Mouse (Mus musculus): ENCODE measurements around the gene Tmem123.

Gene Tmem123

DNA sequence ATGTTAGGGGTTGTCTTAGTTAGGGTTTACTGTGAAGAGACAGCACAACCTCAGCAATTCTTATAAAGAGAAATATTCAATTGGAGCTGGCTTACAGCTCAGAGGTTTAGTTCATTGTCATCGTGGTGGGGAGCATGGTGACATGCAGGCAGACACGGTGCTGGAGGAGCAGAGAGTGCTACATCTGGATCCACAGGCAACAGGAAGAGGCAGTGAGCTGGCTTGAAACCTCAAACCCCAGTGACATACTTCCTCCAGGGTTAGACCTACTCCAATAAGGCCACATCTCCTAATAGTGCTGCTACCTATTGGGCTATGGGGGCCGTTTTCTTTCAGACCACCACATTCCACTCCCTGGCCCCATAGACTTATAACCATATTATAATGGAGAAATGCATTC, 12.1 kb downstream of the Tmem123 start:
- DNase-seq (ENCODE audit: low spot score), result no peak

DNA sequence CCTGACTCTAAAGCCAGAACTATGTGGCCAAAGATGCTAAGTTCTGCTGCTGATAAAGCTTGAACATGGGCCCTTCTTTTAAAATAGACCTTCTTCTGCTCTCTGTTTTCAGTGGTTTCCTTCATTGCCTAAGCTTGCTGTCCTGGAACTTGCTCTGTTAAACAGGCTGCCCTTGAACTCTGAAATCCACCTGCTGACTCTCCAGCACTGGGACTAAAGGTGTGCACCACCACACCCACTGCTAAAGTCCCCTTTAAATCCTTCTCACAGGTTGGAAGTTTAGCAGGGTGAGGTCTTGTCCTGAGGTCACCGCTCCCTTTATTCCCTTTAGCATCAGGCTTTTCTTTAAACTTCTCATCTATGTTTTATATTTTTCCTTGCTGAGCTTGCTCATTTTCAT, 13.1 kb downstream of the Tmem123 start:
- no peak for DNase-seq (ENCODE audit: low spot score)

DNA sequence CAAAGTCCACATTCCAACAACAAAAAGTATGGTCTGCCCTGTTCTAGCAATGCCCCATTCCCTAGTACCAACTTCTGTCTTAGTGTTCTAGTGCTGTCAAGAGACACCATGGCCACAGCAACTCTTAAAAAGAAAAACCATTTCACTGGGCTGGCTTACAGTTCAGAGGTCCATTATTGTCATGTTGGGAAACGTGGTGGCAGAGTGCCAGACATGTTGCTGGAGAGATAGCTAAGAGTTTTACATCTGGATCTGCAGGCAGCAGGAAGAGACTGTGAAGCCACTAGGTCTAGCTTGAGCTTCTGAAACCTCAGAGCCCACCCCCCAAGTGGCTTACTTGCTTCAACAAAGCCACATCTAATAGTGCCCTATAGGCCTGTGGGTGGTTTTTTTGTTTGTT, 13.8 kb downstream of the Tmem123 start:
- DNase-seq (ENCODE audit: low spot score), result no peak

DNA sequence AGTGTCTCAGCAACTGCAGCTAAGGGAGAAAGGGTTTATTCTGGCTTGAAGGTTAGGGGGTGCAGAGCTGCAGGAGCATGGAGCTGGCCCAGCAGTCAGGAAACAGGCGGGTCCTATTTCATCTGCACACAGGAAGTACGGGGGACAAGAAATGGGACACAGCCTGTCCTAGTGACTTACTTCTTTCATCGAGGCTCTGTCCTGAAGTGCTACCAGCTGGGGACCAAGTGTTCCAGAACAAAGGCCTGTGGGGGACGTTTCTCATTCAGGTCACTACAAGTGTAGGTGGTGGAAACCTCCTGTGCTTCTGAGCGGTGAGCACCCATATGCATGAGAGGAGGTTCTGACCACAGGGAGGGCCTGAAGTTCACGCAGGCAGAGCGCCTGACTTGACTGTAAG, 14.9 kb downstream of the Tmem123 start:
- no peak for DNase-seq (ENCODE audit: low spot score)

DNA sequence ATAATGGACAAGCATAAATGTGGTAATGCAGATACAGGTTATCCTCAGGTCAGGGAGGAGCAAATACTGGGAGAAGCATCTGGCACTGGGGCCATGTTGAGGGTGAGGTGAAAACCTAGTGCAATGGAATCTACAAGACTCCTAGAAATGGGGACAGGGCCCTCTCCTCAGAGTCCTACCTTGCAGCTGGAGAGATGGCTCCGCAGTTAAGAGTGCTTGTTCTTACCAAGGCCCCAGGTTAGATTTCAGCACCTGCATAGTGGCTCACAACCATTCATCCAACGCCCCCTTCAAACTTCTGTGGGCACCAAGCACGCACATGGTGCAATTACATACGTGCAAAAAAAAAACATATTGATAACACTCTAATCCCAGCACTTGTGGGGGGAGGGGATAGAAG, 15.9 kb downstream of the Tmem123 start:
- DNase-seq (ENCODE audit: low spot score), result no peak

DNA sequence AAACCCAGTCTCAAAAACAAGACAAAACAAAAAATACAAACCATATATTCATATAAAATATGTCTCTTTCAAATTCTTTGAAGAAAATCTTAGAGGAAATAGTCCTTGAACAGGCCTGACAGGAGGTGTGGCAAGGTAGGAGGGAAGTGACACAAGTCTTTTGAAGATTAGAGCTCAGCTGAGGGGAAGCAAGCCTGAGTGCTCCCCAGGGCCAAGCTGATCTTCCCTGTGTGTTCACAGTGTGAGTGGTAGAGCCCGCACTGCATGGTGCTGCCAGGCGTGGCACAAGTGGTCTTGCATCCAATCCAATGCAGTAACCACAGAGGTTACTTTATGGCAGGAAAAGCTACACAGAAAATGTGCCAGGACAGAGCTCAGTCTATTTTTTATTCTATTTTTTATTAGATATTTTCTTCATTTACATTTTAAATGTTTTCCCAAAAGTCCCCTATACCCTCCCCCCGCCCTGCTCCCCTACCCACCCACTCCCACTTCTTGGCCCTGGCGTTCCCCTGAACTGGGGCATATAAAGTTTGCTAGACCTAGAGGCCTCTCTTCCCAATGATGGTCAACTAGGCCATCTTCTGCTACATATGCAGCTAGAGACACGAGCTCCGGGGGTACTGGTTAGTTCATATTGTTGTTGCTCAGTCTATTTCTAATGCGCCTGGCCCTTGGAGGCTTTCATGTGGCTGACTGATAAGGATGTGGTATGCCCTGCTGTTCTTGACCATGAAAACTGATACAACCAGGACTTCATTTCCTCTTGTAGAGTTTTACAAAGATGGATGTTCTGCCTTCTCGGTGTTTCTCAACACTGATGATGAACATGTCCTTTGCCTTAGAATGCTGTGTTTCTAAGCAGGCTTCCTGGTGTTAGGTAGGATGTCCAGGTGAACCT, 16.7 kb downstream of the Tmem123 start:
- DNase-seq (ENCODE audit: low spot score), result peak; percentile 54

DNA sequence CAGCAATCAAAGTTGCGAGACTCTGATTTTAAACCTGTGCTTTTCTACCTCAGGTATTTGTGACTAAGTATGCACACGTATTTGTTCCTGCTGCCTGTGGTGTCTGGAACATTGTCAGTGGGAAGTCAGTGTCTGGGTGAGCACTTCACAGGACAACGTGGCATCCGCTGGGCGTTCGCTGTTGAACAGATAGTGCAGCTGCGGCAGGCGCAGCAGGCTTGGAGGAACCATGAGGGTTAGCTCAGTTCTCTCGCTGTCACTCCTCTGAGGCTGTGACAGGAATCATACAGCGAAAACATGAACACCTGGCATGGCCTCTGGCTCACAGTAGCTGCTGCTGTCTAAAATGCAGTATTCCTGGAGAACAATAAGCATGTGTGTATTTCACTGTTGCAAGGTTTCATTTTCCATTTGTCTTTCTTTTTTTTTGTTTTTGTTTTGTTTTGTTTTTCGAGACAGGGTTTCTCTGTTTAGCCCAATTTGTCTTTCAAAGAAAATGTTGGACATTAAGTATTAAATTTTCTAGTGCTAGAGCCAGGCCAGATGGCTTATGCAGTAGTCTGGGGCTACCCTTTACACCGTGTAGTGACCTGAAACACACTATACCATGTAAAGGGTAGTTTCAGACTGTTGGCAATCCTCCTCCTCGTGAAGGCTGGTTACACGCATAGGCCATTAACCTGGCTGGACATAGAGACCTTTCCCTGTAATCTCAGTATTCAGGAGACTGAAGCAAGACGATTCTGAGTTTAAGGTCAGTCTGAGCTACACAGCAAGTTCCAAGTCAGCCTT, 20.2 kb downstream of the Tmem123 start:
- DNase-seq (ENCODE audit: low spot score), result no peak

DNA sequence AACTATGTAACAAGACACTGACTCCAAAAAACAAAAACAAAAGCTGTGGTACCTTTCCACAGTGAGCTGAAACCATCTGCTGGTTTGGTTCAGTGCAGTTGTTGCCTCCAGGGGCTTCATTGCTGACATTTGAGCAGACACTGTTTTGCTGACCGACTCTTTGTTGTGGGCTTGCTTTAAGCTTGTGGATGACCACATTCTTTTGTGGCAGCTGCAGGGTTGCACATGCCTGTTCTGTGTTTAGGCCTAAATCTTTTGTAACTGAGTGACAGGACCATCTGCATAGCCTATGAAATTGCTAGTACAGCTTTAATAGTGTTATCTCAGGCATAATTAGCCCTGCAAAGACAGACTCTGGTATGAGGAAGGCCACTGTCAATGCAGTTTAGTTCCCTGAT, 20.8 kb downstream of the Tmem123 start:
- no peak for DNase-seq (ENCODE audit: low spot score)

DNA sequence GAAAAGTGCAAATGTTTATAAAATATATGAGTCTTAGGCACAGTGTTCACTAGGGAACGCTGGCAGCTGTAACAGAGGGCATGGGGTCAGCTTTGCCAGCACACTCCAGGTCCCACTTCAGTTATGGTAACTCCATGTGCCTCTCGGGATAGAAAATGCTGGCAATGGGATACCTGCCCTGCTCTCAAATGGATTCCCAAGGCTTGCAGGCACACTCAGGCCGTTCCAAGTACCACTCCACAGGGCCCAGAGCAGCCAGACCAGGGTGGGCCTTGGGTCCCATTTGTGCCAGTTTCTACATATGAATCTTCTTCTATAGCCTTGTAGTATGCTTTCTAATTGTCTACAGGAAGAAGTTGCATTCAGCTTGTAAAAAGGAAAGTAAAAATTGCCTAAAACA, 21.6 kb downstream of the Tmem123 start:
- DNase-seq (ENCODE audit: low spot score), result no peak

DNA sequence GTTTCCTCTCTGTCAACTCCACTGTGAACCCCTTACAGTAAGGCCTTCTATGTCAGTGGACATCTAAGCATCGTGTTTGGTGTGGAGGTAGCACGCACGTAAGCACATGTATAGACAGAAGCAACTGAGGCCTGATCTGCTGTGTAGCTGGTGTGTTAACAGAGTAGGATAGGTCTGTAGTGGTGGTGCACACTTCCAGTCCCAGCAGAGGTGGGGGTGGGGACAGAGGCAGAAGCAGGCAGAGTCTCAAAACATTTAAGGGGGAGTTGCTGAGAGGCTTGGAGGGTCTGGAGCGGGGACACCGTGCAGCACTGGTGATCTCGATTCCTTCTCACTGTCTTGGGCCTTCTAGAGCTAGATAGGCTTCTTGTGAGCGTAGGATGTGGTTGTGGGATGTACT, 22.2 kb downstream of the Tmem123 start:
- no peak for DNase-seq (ENCODE audit: low spot score)

DNA sequence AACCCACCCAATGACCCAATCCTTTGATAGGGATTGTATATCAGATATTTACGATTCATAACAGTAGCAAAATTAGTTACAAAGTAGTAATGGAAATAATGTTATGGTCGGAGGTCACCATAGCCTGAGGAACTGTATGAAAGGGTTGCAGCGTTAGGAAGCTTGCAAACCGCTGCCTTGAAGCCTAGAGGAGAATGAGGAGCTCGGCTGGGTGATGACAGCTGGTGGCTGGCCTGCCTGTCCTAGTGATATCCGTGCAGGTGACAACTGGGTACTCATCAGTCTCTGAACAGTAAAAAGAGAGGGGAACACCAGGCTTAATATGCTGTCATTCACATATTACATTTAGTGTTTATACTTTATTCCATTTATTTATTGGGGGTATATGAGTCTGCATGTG, 24.6 kb downstream of the Tmem123 start:
- DNase-seq (ENCODE audit: low spot score), result no peak

DNA sequence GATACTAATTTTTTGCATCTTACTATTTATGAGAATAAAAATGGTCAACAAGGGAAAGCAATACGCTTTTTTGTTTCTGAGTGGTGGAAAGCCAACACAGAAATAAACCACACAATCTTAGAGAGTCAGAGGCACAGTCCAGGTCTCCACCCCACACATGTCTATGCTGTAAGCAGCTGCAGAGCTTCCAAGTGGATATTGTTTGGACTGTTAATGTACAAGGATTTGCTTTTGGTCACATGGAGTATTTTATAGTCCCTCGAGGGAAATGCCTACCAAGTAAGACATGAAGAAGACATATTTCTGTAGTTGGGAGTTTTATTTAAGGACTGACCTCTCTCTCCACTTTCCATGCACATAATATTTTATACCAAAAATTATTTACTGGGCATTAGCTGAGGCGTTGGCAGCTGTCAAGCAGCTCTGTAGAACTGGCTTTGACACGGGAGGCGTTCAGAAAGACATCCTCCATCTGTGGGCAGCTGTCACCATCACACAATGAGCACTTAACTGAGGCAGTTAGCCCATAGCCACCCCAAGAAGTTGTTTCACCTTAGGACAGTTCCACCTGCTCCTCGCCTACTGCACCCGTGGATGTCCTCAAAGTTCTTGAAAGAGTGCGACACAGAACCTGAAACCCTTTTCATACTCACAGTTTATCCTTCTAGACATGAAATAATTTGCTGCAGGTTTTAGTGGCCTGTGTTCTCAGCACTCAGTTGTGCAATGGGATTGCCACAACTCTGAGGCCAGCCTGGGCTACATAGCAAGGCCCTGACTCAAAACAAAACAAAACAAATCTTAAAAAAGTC, 26.1 kb downstream of the Tmem123 start:
- DNase-seq (ENCODE audit: low spot score), result no peak

DNA sequence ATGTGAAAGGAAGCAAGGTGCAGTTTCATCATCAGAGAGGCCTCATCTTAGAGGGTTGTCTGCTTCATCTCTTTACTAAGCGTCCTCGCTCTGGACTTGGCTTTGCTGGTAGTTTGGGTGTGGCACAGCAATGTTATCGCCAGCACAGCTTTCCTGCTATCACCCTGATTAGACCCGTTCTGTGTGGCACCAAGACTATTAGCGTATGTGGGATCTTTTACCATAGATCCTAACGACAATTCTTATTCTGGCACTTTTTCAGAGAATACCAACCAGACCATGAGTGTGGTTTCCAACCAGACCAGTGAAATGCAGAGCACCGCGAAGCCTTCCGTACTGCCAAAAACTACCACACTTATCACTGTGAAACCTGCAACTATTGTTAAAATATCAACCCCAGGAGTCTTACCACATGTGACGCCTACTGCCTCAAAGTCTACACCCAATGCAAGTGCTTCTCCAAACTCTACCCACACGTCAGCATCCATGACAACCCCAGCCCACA, 26.8 kb downstream of the Tmem123 start:
- DNase-seq (ENCODE audit: low spot score), result peak; percentile 80

DNA sequence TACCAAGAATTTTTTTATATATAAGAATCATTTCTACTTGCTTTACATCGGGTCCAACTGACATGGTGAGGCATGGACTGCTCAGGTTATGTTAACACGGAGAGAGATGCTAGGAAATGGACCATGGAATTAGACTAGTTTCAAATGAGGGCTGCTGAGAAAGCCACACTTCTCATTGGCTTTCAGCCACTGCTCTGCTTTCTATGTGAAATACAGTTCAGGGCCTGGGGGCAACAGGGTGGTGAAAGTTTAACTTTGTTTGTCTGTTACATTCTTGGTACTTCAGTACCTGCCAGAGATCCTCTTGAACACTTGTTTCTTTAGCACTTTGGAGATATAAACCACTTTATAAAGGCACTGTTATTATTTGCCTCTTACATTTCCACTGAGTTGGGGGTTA, 29.7 kb downstream of the Tmem123 start:
- no peak for DNase-seq (ENCODE audit: low spot score)

DNA sequence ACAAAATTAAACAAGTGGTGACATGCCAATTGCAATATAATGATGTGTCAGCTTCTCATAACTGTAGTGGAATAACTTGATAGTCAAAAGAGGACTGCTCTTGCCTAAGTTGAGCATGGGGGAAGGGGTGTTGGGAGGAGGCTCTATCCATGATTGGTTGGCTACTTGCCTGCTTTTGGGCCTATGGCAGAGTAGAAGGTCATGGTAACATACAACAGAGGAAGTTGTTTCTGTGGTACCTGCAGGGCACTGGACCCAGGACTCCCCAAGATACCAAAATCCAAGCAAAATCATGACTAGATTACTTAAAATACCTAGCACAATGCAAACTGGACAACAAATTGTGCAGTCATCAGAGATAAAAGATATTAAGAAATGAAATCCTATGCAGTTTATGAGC, 31.7 kb downstream of the Tmem123 start:
- no peak for DNase-seq (ENCODE audit: low spot score)

DNA sequence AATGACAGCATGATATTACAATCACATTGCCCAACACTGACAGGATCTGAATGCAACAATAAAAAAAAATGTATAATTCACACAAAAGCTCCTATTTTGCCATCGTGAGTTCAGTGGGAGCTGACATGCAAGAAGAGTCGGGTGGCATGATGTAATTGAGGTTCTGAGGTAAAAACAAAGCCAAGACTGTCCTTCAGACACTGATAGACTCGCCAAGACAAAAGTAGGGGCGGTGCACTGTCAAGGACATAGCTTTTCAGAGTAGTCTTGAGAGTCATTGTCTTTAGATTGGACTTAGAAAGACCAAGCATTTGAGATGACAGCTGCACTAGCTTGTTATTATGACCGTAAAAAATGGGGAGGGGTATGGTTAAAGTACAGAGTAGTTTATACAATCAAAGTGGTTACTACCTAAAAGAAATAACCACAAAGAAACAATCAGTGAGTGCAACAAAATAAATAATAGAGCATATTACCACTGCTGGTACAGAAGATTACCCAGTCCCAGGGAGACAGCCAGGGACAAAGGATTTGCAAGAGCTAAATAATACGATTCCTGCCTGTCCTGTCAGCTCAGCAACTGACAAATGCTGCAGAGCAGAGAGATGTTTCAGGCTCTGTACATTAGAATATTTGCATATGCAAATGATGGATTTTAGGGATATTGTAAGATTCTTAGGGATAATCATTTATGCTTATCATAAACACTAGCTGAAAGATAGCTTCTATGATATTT, 32.5 kb downstream of the Tmem123 start:
- DNase-seq (ENCODE audit: low spot score), result no peak

DNA sequence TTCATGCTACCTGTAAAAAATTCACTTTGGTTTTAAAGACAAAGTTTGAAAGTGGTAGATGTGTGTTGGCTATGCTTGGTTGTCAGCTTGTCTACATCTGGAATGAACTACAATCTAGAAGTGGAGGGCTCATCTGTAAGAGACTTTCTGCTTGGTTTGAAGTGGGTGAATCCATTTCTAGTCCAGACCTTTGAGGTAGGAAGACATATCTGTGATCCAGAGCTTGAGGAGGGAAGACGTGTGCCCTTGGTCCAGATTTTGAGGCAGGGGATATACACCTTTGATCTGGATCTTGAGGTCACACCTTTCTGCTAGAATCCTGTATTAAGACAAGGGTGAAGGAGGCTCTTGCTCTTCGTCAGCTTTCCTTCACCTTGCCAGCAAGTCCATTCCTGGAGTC, 33.7 kb downstream of the Tmem123 start:
- no peak for DNase-seq (ENCODE audit: low spot score)

DNA sequence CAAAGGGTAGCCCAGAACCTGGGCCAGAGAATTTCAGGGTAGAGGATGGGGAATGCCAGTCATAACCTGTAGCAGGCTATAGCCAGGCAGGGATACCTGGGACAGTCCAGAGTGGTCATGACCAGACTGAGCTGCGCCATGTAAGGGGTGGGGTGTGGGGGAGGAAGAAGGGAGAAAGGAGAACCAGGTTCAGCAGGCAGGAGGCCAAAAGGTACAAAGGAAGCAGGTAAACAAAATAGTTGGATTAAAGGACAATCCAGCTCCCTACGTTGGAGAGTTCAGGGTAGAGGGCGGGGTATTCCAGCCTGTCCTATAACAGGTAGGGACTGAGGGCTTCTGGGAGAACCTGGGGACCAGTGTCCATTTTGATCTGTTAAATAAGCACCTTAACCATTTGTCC, 34.7 kb downstream of the Tmem123 start:
- DNase-seq (ENCODE audit: low spot score), result no peak

DNA sequence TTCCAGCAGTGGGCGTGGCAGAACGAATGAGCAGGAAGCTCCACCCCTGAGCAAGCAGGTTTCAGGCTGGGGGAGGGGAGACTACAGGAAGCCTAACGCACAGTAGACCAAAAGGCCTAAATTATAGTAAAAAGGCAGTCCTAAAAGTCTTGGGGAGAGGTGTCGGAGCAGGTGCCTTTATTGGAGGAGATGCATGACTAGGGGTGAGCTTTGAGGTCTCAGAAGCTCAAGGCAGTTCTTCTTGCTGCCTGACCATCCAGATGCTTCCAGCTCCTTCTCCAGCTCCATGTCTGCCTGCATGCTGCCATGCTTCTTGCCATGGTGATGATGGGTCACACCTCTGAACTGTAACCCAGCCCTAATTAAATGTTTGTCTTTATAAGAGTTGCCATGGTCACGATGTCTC, 41.3 kb downstream of the Tmem123 start:
- DNase-seq (ENCODE audit: low spot score), result no peak

DNA sequence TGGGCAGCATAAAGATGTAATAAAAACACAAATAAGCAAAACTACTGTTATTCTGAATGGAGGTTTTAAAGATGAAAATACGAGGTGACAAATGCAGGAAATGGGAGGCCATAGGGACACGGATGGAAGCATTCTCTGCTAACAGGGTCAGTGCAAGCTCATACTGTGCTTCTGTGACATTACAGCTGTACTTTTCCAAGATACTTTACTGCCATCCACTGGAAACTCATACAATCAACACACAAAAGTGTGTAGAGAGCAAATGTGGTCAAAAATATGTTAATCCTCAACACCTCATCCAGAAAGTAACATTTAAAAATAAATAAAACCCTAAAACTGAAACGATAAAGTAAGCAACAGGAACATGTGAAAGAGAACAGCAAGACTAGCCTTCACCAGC, 58.9 kb downstream of the Tmem123 start:
- no peak for DNase-seq (ENCODE audit: low spot score)

DNA sequence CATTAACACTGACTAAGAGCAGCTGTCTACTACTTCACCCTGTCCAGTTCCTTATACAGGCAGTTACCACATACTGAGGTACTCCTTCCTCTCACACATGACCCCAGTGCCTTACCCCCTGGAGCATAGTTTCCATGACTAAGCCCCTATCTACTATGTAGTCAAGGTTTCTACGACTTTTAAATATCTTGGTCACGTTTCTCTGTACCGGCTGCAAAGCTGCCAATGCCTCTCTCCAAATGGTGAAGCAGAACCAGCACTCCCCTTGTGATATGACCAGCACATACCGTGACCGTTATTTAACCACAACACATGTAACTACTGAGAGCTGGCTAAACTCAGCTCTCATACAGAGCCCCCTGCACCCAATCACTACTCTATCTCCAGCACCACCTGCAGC, 61.1 kb downstream of the Tmem123 start:
- DNase-seq (ENCODE audit: low spot score), result no peak

DNA sequence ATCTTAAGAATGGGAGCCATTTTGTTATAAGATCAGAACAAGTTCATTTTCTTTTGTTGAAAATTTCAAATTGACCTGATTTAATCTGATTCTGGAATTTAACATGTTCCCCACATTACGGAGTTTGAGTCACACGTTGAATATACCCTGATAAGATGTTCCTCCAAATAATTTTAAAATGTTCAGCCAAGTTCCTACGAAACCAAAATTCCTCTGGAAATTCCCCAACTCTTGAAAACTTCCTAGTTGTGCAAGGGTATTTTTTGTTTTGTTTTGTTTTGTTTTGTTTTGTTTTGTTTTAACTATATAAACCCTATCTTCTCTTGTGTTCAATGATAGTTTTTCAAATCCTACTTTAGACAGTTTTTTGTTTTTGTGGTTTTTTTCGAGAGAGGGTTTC, 64.9 kb downstream of the Tmem123 start:
- no peak for DNase-seq (ENCODE audit: low spot score)
